Mouse (Mus musculus) bone marrow macrophage, adult 2 months (primary cell): ENCODE data around the gene Usp6nl. TPM values are rescaled to one million over a fixed set of nuclear protein-coding genes. Genes with fewer than 3 reads are reported as not detected.

Experiments
- H3K27ac ChIP-seq: 2 replicates; pipeline ENCODE4 v1.5.1; 2012; ENCODE audit warnings: low read depth, low read length; ENCODE audit not compliant: insufficient read depth
- H3K4me1 ChIP-seq: 2 replicates; pipeline ENCODE4 v1.6.1; 2012; ENCODE audit warnings: low read length; ENCODE audit not compliant: control insufficient read depth, insufficient read depth
- H3K4me3 ChIP-seq: 2 replicates; pipeline ENCODE4 v1.5.1; 2012; ENCODE audit warnings: mild to moderate bottlenecking, low read length, moderate library complexity; ENCODE audit not compliant: insufficient read depth
- CTCF ChIP-seq: IDR thresholded peaks from 2 replicates; pipeline ENCODE4 v1.5.1; 2012; ENCODE audit warnings: low read depth, mild to moderate bottlenecking, low read length, moderate library complexity
- POLR2A ChIP-seq: IDR thresholded peaks from 2 replicates; pipeline ENCODE4 v1.6.1; 2012; ENCODE audit warnings: mild to moderate bottlenecking, low read depth, low read length, borderline replicate concordance
- polyA plus RNA-seq: library from polyadenylated mRNA; stranded (reverse); fragments of >200 nt; gene quantifications from 2 replicates; pipeline ENCODE4 v1.2.4, GENCODE M21; 2012; ENCODE audit not compliant: missing spikeins, insufficient read depth, insufficient read length

Usp6nl gene
- polyA plus RNA-seq, 1 experiment, result 5.6 TPM

GRCm38 (mm10) chr2:6463772-6464661, 141.6 kb downstream of the Usp6nl start:
- Histone ChIP-seq H3K4me3 (no peak overlapping the region), H3K4me1 (0 out of 2 replicates have a peak, but pooled peaks cover 4% of the 10 kb centered on the region), H3K27ac (no peak overlapping the region)
- TF ChIP-seq CTCF, result no peak
- no peak for TF ChIP-seq POLR2A

- no peak overlapping the region for H3K27ac ChIP-seq
- TF ChIP-seq POLR2A (no peak), CTCF (no peak)
- H3K4me3 ChIP-seq, result no peak overlapping the region
- H3K4me1 ChIP-seq, result peaks cover 15% of the 10 kb centered on the region
Measured at GRCm38 (mm10) chr2:6466396-6466795, 143.9 kb downstream of the Usp6nl start.

- Histone ChIP-seq H3K27ac (no peak overlapping the region), H3K4me1 (peaks cover 18% of the 10 kb centered on the region), H3K4me3 (no peak overlapping the region)
- TF ChIP-seq POLR2A, result no peak
Measured at GRCm38 (mm10) chr2:6467318-6467717, 144.9 kb downstream of the Usp6nl start.

- TF ChIP-seq POLR2A, result no peak
- peak; percentile 88 for TF ChIP-seq CTCF
- H3K27ac ChIP-seq, result no peak overlapping the region
- H3K4me3 ChIP-seq, result no peak overlapping the region
- peaks cover 24% of the 10 kb centered on the region for H3K4me1 ChIP-seq
Measured at GRCm38 (mm10) chr2:6469164-6469563, 146.7 kb downstream of the Usp6nl start.

- Histone ChIP-seq H3K4me3 (peak overlapping the region; percentile 77), H3K27ac (peak overlapping the region; percentile 85), H3K4me1 (peaks cover 26% of the 10 kb centered on the region)
- TF ChIP-seq CTCF (no peak), POLR2A (no peak)
Measured at GRCm38 (mm10) chr2:6471110-6471611, 148.7 kb downstream of the Usp6nl start.

GRCm38 (mm10) chr2:6473829-6474228, 151.4 kb downstream of the Usp6nl start:
- TF ChIP-seq POLR2A (no peak), CTCF (no peak)
- Histone ChIP-seq H3K27ac (no peak overlapping the region), H3K4me1 (peaks cover 50% of the 10 kb centered on the region), H3K4me3 (peak overlapping the region; percentile 77)

GRCm38 (mm10) chr2:6477884-6478283, 155.4 kb downstream of the Usp6nl start:
- TF ChIP-seq POLR2A, result no peak
- TF ChIP-seq CTCF, result no peak
- Histone ChIP-seq H3K27ac (peak overlapping the region; percentile 96), H3K4me3 (no peak overlapping the region), H3K4me1 (peaks cover 47% of the 10 kb centered on the region)

- Histone ChIP-seq H3K4me1 (peaks cover 45% of the 10 kb centered on the region), H3K27ac (peak overlapping the region; percentile 96), H3K4me3 (peak overlapping the region; percentile 8)
- TF ChIP-seq CTCF (0 out of 2 replicates have a peak, but pooled peaks have one; percentile 34), POLR2A (no peak)
Measured at GRCm38 (mm10) chr2:6478361-6478965, 156.0 kb downstream of the Usp6nl start.

- no peak for TF ChIP-seq POLR2A
- no peak for TF ChIP-seq CTCF
- H3K4me3 ChIP-seq, result peak overlapping the region; percentile 8; the same call in 1 of the 2 replicates
- peak overlapping the region; percentile 96 for H3K27ac ChIP-seq
- peaks cover 46% of the 10 kb centered on the region for H3K4me1 ChIP-seq
Measured at GRCm38 (mm10) chr2:6478966-6479391, 156.5 kb downstream of the Usp6nl start.

GRCm38 (mm10) chr2:6479620-6480019, 157.2 kb downstream of the Usp6nl start:
- TF ChIP-seq CTCF, result no peak
- TF ChIP-seq POLR2A, result no peak
- Histone ChIP-seq H3K4me3 (no peak overlapping the region), H3K4me1 (peaks cover 49% of the 10 kb centered on the region), H3K27ac (peak overlapping the region; percentile 96)
